Mouse (Mus musculus) heart, embryonic 15.5 days (tissue): ENCODE measurements at regions not wholly inside any gene's neighbourhood (a gene's known extent, or its start where the extent isn't known, plus 50 kb on each side); places are given as distances from the start of the nearest gene placed in this dataset.

Source experiments
- ATAC-seq: fragments of 200-750 bp; cut with Nextera tagmentation; replicated peaks from 2 replicates; pipeline ENCODE4 v1.8.0; 2017; ENCODE audit warnings: low read depth, moderate TSS enrichment; ENCODE audit not compliant: insufficient number of reproducible peaks, insufficient read depth, low FRiP score
- H3K27ac ChIP-seq: fragments of 300-500 bp; sonication (generic); 2 replicates; pipeline ENCODE4 v1.5.1; 2015; ENCODE audit warnings: mild to moderate bottlenecking, inconsistent platforms
- H3K27me3 ChIP-seq: fragments of 300-500 bp; sonication (generic); 2 replicates; pipeline ENCODE4 v1.6.1; 2015; ENCODE audit warnings: inconsistent platforms
- H3K36me3 ChIP-seq: fragments of 300-500 bp; sonication (generic); 2 replicates; pipeline ENCODE4 v1.6.1; 2015; ENCODE audit warnings: mild to moderate bottlenecking, inconsistent platforms
- H3K4me1 ChIP-seq: fragments of 300-500 bp; sonication (generic); replicated peaks from 2 replicates; pipeline ENCODE4 v1.6.1; 2015; ENCODE audit warnings: inconsistent platforms
- H3K4me2 ChIP-seq: fragments of 300-500 bp; sonication (generic); 2 replicates; pipeline ENCODE4 v1.6.1; 2015; ENCODE audit warnings: inconsistent platforms, mild to moderate bottlenecking, moderate library complexity
- H3K4me3 ChIP-seq: fragments of 300-500 bp; sonication (generic); 2 replicates; pipeline ENCODE4 v1.5.1; 2015; ENCODE audit warnings: mild to moderate bottlenecking, inconsistent platforms
- H3K9ac ChIP-seq: fragments of 300-500 bp; sonication (generic); 2 replicates; pipeline ENCODE4 v1.6.1; 2015; ENCODE audit warnings: mild to moderate bottlenecking, inconsistent platforms
- H3K9me3 ChIP-seq: fragments of 300-500 bp; sonication (generic); replicated peaks from 2 replicates; pipeline ENCODE4 v1.6.1; 2016; ENCODE audit warnings: inconsistent platforms
- WGBS: fragments of 180-500 bp; shearing (Covaris S2); methylation state at CpG from one replicate; pipeline ENCODE4 v1.1.7; 2015; ENCODE audit warnings: mixed read lengths; 5-methylcytosine and 5-hydroxymethylcytosine counted together

DNA sequence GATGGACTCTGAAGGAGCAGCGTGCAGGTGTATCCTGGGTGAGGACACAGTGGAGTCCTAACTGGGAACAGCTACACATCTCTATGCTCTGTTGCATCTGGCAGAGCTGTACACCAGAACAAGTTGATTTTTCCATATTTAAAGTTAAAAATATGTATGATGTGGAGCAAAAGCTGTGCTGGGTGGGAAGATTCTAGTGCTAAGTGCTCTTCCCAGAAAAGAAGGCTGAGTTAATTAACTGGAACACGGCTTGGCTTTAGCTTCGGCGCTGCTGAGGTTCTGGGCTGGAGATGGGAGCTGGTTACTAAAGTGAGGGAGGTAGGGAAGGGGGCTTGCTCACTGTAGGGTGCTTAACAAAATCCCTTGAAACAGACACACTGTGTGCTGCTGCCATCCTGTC, 84.0 kb upstream of the Gjb5 start:
- WGBS, result 84% methylated on average over 4 of the region's 4 CpGs
- Histone ChIP-seq H3K4me1 (no peaks in the 10 kb centered on the region), H3K9ac (no peak overlapping the region), H3K36me3 (no peaks in the 10 kb centered on the region), H3K27ac (no peak overlapping the region), H3K9me3 (no peaks in the 10 kb centered on the region), H3K4me3 (no peak overlapping the region), H3K27me3 (peaks cover 8% of the 10 kb centered on the region; the same call in 1 of the 2 replicates), H3K4me2 (no peak overlapping the region)
- ATAC-seq, result no peak

DNA sequence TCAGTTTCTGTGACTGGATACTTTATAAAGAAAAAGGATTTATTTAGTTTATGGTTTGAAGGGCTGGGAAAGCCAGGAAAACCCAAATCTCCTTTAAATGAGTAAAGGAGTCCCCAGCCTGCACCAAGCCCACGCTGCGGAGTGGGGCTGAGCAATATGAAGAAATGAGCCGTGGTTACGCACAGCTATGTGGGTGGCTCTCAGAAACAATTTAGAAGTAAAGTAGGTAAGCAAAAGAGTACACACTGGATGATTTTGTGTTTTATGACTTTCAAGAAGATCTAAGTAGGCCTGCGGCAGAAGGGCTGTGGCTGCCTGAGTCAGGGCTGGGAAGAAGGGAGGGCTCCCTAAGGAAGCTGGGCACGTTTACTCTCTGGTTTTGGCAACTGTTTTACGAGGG, 82.6 kb upstream of the Gjb5 start:
- H3K36me3 ChIP-seq, result no peaks in the 10 kb centered on the region
- H3K27ac ChIP-seq, result no peak overlapping the region
- peaks cover 12% of the 10 kb centered on the region; the same call in 1 of the 2 replicates for H3K27me3 ChIP-seq
- H3K4me2 ChIP-seq, result no peak overlapping the region
- no peak overlapping the region for H3K9ac ChIP-seq
- no peaks in the 10 kb centered on the region for H3K4me1 ChIP-seq
- WGBS, result 74% methylated on average over 7 of the region's 7 CpGs
- no peaks in the 10 kb centered on the region for H3K9me3 ChIP-seq
- ATAC-seq, result no peak
- H3K4me3 ChIP-seq, result no peak overlapping the region

DNA sequence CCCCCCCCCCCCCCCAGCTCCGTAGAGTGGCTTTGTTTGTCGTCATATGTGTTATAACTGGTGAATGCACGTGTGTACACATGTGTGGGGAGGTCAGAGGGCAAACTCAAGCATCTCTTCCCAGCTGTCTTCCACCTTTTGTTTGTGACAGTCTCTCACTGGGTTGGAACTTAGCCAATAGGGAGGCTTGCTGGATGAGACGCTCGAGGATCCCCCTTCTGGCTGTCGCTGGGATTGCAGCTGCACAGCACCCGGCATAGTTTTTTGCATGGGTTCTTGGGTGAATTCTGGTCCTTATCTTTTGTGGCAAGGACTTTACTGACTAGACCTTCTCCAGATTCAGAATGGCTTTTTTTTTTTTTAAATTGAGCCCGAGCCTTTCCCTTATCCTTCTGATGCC, 77.1 kb upstream of the Gjb5 start:
- 0 out of 2 replicates have a peak, but pooled peaks cover 2% of the 10 kb centered on the region for H3K4me1 ChIP-seq
- peak overlapping the region; percentile 51 for H3K4me2 ChIP-seq
- H3K27me3 ChIP-seq, result peaks cover 12% of the 10 kb centered on the region
- H3K9ac ChIP-seq, result no peak overlapping the region
- no peak overlapping the region for H3K27ac ChIP-seq
- no peaks in the 10 kb centered on the region for H3K36me3 ChIP-seq
- ATAC-seq, result no peak
- no peaks in the 10 kb centered on the region for H3K9me3 ChIP-seq
- 11% methylated on average over 8 of the region's 8 CpGs for WGBS
- H3K4me3 ChIP-seq, result peak overlapping the region; percentile 23

DNA sequence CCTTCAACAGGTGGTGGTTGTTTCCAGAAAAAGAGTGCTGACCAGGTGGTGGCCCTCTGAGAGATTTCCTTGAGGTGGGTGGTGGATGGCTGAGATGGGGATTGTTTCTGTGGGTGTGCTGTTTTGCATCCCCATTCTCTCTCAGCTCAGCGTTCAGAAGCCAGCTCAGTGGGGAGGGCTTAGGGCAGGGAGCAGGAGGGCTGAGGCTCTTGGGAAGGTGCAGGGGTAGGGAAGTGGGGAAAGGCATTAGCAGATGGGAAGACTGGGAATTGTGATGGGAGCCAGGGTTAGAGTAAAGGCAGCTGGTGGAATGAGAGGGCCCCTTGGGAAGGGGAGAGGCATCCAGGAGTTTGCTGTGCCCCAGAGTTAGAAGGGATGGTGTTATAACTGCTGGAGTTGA, 72.3 kb upstream of the Gjb5 start:
- no peak overlapping the region for H3K4me3 ChIP-seq
- H3K4me2 ChIP-seq, result no peak overlapping the region
- H3K9me3 ChIP-seq, result no peaks in the 10 kb centered on the region
- ATAC-seq, result no peak
- 13% methylated on average over 1 of the region's 1 CpGs for WGBS
- H3K27me3 ChIP-seq, result no peaks in the 10 kb centered on the region; the same call in 1 of the 2 replicates
- no peaks in the 10 kb centered on the region for H3K36me3 ChIP-seq
- no peak overlapping the region for H3K27ac ChIP-seq
- no peak overlapping the region for H3K9ac ChIP-seq
- 0 out of 2 replicates have a peak, but pooled peaks cover 2% of the 10 kb centered on the region for H3K4me1 ChIP-seq

DNA sequence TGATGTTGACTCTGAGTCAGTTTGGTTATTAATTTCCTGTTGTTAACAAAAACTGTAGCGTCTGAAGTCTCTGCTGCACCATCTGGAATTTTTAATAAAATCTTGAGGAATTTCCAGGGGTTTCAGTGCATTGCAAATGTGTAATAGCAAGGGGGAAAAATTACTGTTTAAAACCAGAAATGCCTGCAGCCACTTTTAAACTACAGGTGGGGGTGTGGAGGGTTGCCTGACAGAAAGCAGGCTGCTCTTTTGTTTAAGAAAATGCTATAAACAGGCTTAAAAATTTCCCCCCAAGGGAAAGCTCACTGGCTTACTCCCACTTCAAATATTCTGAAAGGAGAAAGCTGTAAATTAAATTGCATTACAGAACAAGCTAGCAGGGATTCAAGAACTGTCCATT, 71.8 kb upstream of the Gjb5 start:
- no peak overlapping the region for H3K4me2 ChIP-seq
- H3K27ac ChIP-seq, result no peak overlapping the region
- no peaks in the 10 kb centered on the region for H3K36me3 ChIP-seq
- H3K4me1 ChIP-seq, result 0 out of 2 replicates have a peak, but pooled peaks cover under 1% of the 10 kb centered on the region
- no peaks in the 10 kb centered on the region for H3K9me3 ChIP-seq
- no peaks in the 10 kb centered on the region; the same call in 1 of the 2 replicates for H3K27me3 ChIP-seq
- no peak for ATAC-seq
- 67% methylated on average over 1 of the region's 1 CpGs for WGBS
- H3K9ac ChIP-seq, result no peak overlapping the region
- no peak overlapping the region for H3K4me3 ChIP-seq

DNA sequence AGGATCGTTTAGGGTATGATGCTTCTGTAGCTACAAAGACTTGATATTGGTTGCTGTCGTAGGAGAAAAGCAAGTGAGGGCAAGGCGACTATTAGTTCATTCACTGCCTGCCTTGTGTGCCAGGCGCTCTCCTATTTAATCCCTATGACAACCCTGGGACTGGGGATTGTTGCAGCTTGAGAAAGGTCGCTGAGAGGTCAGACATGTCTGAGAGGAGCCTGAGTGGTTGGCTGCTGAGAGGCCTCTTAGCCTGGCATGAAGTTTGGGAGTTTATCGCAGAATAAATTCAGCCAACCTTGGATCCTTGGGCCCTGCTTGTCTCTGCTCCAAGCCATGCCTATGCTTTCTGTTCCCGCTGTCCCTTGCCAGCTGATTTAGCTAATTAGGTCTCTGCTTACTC, 65.9 kb upstream of the Gjb5 start:
- Histone ChIP-seq H3K4me2 (no peak overlapping the region), H3K4me3 (no peak overlapping the region), H3K36me3 (no peaks in the 10 kb centered on the region), H3K27ac (peak overlapping the region; percentile 8; the same call in 1 of the 2 replicates), H3K27me3 (no peaks in the 10 kb centered on the region), H3K9ac (no peak overlapping the region), H3K4me1 (peaks cover 18% of the 10 kb centered on the region), H3K9me3 (no peaks in the 10 kb centered on the region)
- ATAC-seq, result peak; percentile 40; the same call in 1 of the 2 replicates
- 50% methylated on average over 7 of the region's 7 CpGs for WGBS

DNA sequence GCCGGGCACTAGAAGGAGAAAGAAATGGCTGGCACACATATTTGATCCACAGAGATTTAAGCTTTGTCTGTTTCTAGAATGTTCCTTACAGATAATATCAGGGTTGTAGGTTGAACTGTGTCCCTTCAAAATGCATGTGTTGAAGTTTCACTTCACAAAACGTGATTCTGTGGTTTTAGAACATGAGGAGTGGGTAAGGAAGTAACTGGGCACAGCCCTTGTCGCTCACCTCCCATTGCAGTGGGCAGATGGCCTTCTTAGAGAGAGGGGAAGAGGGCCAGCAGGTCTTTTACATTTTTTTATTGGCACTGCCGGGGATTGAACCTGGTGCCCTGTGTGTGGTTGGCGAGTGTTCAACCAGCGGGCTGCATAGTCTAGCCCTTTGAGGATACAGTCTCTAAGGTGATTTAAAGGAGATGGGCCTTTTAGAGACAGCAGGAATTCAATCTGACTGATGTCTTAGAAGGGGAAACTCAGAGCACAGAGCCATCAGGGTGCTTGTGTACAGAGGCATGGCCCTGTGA, 64.0 kb upstream of the Gjb5 start:
- no peak overlapping the region for H3K9ac ChIP-seq
- no peaks in the 10 kb centered on the region for H3K9me3 ChIP-seq
- H3K4me1 ChIP-seq, result peaks cover 24% of the 10 kb centered on the region
- no peak overlapping the region for H3K4me3 ChIP-seq
- H3K27me3 ChIP-seq, result no peaks in the 10 kb centered on the region
- ATAC-seq, result no peak
- no peak overlapping the region for H3K27ac ChIP-seq
- H3K4me2 ChIP-seq, result no peak overlapping the region
- WGBS, result 84% methylated on average over 6 of the region's 6 CpGs
- H3K36me3 ChIP-seq, result no peaks in the 10 kb centered on the region

DNA sequence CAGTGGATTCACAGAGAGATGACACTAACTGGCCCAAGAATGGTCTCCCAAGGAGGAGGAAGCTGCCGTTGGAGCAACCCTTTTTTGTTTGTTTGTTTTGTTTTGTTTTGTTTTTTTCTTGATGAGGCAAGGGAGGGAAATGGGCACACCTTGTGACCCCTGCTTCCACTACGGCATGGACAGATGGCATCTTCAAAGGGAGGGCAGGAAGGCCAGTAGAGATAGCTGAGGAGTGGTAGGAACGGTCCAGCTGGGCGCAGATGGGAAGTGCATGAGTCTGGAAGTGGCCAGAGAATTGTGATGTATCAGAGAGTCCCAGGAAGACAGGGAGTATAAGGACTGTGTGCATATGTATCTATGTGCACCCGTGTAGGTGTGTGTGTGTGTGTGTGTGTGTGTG, 63.1 kb upstream of the Gjb5 start:
- H3K27me3 ChIP-seq, result no peaks in the 10 kb centered on the region
- no peak overlapping the region for H3K9ac ChIP-seq
- 74% methylated on average over 5 of the region's 5 CpGs for WGBS

DNA sequence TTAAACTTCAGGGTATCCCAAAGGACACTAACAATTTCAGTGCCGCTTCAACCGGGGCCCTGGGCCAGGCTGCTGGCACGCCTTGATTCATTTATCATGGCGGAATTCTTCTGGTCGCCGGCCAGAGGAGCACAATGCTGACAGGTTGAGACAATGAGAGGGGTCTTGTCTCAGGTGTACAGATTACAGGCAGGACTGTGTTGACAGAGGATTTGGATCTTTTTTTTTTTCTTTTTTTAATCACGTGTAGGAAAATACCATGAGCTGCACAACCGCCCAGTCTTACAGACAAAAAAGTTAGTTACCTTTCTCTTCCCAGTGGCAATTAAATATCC, 61.8 kb upstream of the Gjb5 start:
- Histone ChIP-seq H3K4me3 (0 out of 2 replicates have a peak overlapping the region, but pooled peaks have one; percentile 17), H3K27ac (peak overlapping the region; percentile 64), H3K9me3 (no peaks in the 10 kb centered on the region), H3K9ac (no peak overlapping the region), H3K36me3 (no peaks in the 10 kb centered on the region), H3K27me3 (no peaks in the 10 kb centered on the region), H3K4me2 (peak overlapping the region; percentile 46), H3K4me1 (peaks cover 27% of the 10 kb centered on the region)
- 27% methylated on average over 8 of the region's 8 CpGs for WGBS
- no peak for ATAC-seq

More for the DNA sequence above, 63.1 kb upstream of the Gjb5 start:
- no peak overlapping the region for H3K27ac ChIP-seq
- ATAC-seq, result no peak
- no peaks in the 10 kb centered on the region for H3K36me3 ChIP-seq
- H3K4me1 ChIP-seq, result peaks cover 27% of the 10 kb centered on the region
- no peak overlapping the region for H3K4me3 ChIP-seq
- no peak overlapping the region for H3K4me2 ChIP-seq
- H3K9me3 ChIP-seq, result no peaks in the 10 kb centered on the region

DNA sequence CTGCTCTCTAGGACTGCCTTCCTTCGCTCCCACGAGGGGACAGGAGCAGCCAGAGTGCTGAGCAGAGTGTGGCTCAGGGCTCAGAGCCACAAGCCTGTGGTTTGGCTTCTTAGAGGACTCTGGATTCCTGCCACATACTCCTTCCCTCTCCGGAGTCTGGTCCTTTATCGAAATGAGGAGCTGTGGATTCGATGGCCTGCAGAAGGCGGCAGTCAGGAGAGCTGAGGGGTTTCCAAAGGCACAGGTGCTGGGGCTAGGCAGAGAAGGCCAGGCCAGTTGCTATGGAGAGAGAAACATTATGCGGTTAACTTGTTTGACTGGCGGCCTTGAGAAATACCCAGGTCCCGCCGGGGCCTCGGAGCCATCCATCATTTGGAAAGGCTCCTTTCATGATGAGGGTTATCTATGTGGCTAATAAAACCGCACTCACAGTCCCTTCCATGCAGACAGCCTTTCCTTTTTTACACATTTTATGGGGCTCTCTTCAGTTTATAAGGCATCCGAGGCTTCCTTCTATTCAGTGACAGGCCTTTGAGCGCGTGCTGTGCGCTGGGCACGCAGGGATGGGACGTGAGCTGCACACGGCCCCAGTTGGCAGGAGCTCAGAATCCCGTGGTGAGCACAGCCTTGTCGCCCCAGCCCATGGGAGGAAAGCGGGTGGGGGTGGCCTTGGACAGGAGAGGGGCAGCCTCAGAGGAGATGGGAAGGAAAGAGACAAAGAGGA, 61.2 kb upstream of the Gjb5 start:
- ATAC-seq, result peak; percentile 43; the same call in 1 of the 2 replicates
- Histone ChIP-seq H3K27me3 (no peaks in the 10 kb centered on the region), H3K4me1 (peaks cover 25% of the 10 kb centered on the region), H3K9me3 (no peaks in the 10 kb centered on the region), H3K36me3 (no peaks in the 10 kb centered on the region), H3K9ac (no peak overlapping the region), H3K4me3 (0 out of 2 replicates have a peak overlapping the region, but pooled peaks have one; percentile 17), H3K27ac (peak overlapping the region; percentile 64), H3K4me2 (peak overlapping the region; percentile 46)
- WGBS, result 27% methylated on average over 22 of the region's 22 CpGs

DNA sequence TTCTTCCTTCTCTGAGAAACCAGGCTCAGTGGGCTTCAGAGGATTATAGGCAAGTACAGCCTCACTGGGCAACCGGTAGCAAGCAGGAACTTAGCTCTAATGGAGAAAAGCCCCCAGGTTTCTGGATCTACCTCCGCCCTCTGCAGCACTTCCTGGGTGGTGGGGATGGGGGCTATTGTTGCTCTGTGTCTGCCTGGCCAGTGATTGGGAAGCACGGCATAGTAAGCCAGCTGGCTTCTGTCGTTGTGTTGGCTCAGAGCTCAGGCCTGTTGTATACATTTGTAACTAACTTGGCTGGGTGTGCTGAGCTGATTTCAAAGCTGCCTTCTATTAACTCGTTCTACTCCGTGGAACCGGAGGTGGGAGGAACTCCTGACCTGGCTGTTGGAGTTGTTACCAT, 58.9 kb upstream of the Gjb5 start:
- Histone ChIP-seq H3K4me3 (no peak overlapping the region), H3K4me2 (peak overlapping the region; percentile 16; the same call in 1 of the 2 replicates), H3K27ac (no peak overlapping the region), H3K9ac (no peak overlapping the region), H3K4me1 (peaks cover 18% of the 10 kb centered on the region), H3K27me3 (no peaks in the 10 kb centered on the region), H3K36me3 (no peaks in the 10 kb centered on the region), H3K9me3 (no peaks in the 10 kb centered on the region)
- 50% methylated on average over 7 of the region's 7 CpGs for WGBS
- ATAC-seq, result no peak; the same call in 1 of the 2 replicates
